Mouse (Mus musculus): Measurements from ENCODE around the gene Efna5. TPM values are rescaled to one million over a fixed set of nuclear protein-coding genes. Genes with fewer than 3 reads are reported as not detected.

Gene Efna5
- polyA plus RNA-seq, 1 experiment from 2014 or later = 65.4 TPM

DNA sequence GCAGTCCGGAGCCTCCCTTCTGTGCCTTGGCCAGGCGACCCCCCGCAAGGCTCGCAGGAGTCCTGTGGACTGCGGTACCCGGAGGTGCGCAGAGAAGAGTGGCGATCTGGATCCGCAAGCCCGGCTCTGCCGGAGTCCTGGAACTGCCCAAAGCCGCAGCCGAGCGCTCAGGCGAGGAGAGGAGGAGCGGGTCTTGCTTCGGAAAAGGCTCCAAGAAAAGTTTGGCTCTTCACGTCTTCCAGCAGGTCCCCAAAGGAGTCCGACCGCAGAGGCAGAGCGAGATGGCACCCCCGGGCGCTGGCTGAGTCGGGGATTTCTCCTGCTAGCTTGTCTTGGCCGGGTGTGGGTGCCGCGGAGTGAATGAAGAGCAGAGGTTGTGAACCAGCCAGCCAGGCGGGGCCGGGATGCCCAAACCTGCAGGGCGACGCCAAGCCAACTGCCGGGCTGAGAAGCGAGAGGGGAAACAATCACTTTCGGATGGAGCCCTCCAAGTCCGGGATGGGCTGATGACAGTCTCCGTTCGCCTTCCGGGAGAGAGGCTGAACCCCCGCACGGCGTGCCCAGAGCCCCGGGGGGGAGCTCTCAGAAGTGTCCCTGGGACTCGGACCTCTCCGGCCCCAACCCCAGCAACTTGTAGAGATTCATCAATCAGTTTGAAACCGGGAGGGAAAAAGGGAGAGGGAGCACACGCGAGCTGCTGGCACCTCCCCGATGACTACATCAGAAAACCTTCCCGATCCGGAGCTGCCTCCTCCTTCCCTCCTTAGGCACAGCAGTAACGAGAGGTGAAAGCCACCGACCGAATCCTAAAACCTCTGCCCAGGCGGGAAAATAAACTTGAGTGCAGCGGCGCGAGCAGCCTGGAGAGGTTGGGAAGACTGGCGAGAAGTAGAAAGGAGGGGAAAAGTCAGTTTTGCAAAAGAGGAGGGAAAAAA lies 941 bp upstream of the Efna5 start:
- under 1% methylated on average over 58 of the region's 58 CpGs for WGBS
- Histone ChIP-seq H3K36me3 (ENCODE audit: control insufficient read depth, insufficient read depth, low read length) (no peaks in the 10 kb centered on the region), H3K4me2 (ENCODE audit: low read depth, low read length) (peak overlapping the region; percentile 68), H3K9ac (replicated peaks; ENCODE audit: low read depth, low read length) (peak overlapping the region; percentile 84), H3K27ac (ENCODE audit: low read depth, low read length) (peak overlapping the region; percentile 93), H3K9me3 (ENCODE audit: control insufficient read depth, low read length) (no peaks in the 10 kb centered on the region), H3K4me1 (ENCODE audit: control insufficient read depth, insufficient read depth, low read length) (no peaks in the 10 kb centered on the region), H3K27me3 (ENCODE audit: control insufficient read depth, insufficient read depth, low read length) (peaks cover 3% of the 10 kb centered on the region; the same call in 1 of the 2 replicates), H3K4me3 (ENCODE audit: low read depth, low read length) (peak overlapping the region; percentile 86)
- peak; percentile 30 for ATAC-seq (ENCODE audit: low read depth)

DNA sequence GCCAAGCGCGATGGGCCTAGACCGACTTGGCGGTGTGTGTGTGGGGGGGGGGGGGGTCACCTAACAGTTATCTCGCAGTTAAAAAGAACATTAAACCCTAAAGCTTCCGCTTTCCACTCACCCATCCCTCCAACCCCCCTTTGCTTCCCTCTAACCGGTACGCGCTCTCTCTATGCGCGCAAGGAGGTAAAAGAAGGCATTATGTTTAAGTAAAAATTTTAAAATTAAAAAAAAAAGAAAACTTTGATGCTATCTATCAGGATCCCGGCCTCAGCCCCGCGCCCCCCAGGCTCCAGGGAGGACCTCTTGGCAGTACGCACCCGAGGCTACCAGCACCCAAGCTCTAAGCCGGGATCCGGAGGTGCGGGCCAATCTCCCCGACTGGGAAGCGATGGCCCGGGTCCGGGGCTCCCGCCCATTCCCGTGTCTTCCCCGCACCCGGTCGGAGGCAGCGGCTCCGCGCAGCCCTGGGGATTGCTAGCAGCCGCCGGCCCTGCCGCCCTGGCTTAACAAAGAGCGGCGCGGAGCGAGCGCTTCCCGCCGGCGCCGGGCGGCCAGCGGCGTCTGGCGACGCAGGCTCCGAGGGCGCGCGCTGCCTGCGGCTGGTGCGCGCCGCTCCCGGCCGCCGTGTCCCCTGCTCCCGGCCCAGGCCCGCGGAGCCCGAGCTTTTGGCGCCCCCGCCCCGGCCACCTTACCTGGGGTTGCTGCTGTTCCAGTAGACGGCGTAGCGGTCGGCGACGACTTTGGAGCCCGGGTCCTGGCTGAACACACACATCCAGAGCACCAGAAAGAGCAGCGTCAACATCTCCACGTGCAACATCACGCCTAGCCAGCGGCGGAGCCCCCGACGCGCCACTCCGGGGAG lies 574 bp downstream of the Efna5 start:
- H3K27me3 ChIP-seq (ENCODE audit: control insufficient read depth, insufficient read depth, low read length) = peaks cover 3% of the 10 kb centered on the region; the same call in 1 of the 2 replicates
- peak; percentile 39 for ATAC-seq (ENCODE audit: low read depth)
- WGBS = under 1% methylated on average over 55 of the region's 82 CpGs

DNA sequence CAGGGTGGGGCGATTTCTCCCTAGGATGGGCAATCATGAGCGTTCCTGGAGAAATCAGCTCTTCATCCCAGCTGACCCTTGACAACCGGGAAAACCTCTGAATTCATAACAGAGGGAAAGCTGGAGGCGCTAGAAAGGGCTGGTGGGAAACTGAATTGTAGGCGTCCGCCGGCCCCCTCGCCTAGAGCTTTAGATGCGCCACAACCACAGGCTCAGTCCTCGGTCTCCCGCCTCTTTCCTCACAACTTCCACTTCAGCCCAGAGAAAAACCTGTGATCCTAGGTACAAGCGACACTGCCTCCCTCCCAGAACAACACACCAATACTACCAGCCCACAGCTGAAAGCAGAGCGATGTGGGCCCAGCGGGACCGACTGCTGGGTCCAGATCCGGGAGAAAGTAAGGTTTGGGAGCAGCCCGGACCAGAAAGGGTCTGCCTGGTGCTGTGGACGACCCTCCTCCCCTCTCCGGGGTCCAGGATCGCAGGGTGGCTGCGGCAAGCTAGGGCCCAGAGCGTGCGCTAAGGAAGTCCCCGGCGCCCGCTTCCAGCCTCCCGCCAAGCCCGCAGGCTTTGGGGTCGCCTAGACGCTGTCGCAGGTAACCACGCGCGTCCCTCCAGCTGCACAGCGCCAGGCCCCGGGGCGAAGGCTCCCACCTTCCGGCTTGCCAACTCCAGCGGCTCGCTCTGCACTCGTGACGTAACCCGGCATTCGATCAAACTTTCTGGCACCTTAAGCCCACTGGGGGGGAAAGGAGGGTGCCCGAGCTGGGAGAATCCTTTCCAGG lies 1.4 kb downstream of the Efna5 start:
- Histone ChIP-seq H3K4me3 (ENCODE audit: low read depth, low read length) (peak overlapping the region; percentile 86), H3K4me1 (ENCODE audit: control insufficient read depth, insufficient read depth, low read length) (no peaks in the 10 kb centered on the region), H3K9ac (replicated peaks; ENCODE audit: low read depth, low read length) (peak overlapping the region; percentile 84), H3K36me3 (ENCODE audit: control insufficient read depth, insufficient read depth, low read length) (no peaks in the 10 kb centered on the region), H3K4me2 (ENCODE audit: low read depth, low read length) (peak overlapping the region; percentile 68), H3K9me3 (ENCODE audit: control insufficient read depth, low read length) (no peaks in the 10 kb centered on the region), H3K27me3 (ENCODE audit: control insufficient read depth, insufficient read depth, low read length) (peaks cover 3% of the 10 kb centered on the region; the same call in 1 of the 2 replicates), H3K27ac (ENCODE audit: low read depth, low read length) (peak overlapping the region; percentile 93; the same call in 1 of the 2 replicates)
- no peak for ATAC-seq (ENCODE audit: low read depth)
- WGBS = under 1% methylated on average over 45 of the region's 45 CpGs

More for the DNA sequence above, 574 bp downstream of the Efna5 start:
- Histone ChIP-seq H3K4me2 (ENCODE audit: low read depth, low read length) (peak overlapping the region; percentile 68), H3K9me3 (ENCODE audit: control insufficient read depth, low read length) (no peaks in the 10 kb centered on the region), H3K9ac (replicated peaks; ENCODE audit: low read depth, low read length) (peak overlapping the region; percentile 84), H3K36me3 (ENCODE audit: control insufficient read depth, insufficient read depth, low read length) (no peaks in the 10 kb centered on the region), H3K4me1 (ENCODE audit: control insufficient read depth, insufficient read depth, low read length) (no peaks in the 10 kb centered on the region), H3K4me3 (ENCODE audit: low read depth, low read length) (peak overlapping the region; percentile 86), H3K27ac (ENCODE audit: low read depth, low read length) (peak overlapping the region; percentile 93)

DNA sequence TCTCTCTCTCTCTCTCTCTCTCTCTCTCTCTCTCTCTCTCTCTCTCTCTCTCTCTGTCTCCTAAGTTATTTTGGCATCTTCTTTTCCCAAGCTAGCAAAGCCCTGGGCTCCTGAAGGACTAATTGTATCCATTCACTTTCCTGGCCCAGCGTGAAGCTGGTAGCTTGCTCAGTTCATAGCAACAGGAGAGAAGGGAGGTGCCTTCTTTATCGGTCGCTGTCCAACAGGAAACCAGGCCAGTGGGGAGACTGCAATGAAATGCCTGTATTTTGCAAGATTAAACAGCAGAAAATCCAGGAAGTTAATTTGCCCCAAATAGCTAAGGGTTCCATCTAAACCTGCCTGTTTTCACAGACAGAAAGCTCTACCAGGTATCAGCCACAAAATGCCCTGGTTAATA lies 5.4 kb downstream of the Efna5 start:
- H3K4me1 ChIP-seq (ENCODE audit: control insufficient read depth, insufficient read depth, low read length) = no peaks in the 10 kb centered on the region
- H3K27ac ChIP-seq (ENCODE audit: low read depth, low read length) = no peak overlapping the region
- H3K9ac ChIP-seq (replicated peaks; ENCODE audit: low read depth, low read length) = no peak overlapping the region
- ATAC-seq (ENCODE audit: low read depth) = no peak
- no peaks in the 10 kb centered on the region for H3K36me3 ChIP-seq (ENCODE audit: control insufficient read depth, insufficient read depth, low read length)
- no peaks in the 10 kb centered on the region for H3K9me3 ChIP-seq (ENCODE audit: control insufficient read depth, low read length)
- H3K4me3 ChIP-seq (ENCODE audit: low read depth, low read length) = no peak overlapping the region
- H3K27me3 ChIP-seq (ENCODE audit: control insufficient read depth, insufficient read depth, low read length) = peaks cover 3% of the 10 kb centered on the region; the same call in 1 of the 2 replicates
- H3K4me2 ChIP-seq (ENCODE audit: low read depth, low read length) = peak overlapping the region; percentile 11
- WGBS = 8% methylated on average over 3 of the region's 3 CpGs

DNA sequence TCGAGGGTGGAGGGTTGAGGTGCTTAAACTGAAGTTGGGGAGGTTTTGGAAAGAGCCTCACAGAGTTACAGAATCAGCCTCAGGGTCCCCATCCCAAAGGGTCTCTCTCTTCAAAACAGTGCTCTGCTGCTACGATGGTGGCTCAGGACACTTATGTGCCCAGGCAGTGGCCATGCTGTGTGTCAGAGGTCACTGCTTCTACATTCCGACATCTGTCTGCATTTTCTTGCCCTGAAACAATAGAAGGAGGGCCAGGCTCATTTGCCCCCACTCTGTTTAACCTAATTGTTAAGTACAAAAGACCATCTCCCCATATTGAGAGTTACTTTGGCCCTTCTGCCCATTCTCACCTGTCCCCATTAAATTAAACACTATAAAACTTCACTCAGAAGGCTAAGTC lies 9.2 kb downstream of the Efna5 start:
- H3K9ac ChIP-seq (replicated peaks; ENCODE audit: low read depth, low read length) = no peak overlapping the region
- H3K27ac ChIP-seq (ENCODE audit: low read depth, low read length) = no peak overlapping the region
- WGBS = 10% methylated on average over 3 of the region's 3 CpGs
- H3K9me3 ChIP-seq (ENCODE audit: control insufficient read depth, low read length) = no peaks in the 10 kb centered on the region
- H3K4me1 ChIP-seq (ENCODE audit: control insufficient read depth, insufficient read depth, low read length) = no peaks in the 10 kb centered on the region
- no peak overlapping the region for H3K4me3 ChIP-seq (ENCODE audit: low read depth, low read length)
- no peak overlapping the region for H3K4me2 ChIP-seq (ENCODE audit: low read depth, low read length)
- no peaks in the 10 kb centered on the region for H3K36me3 ChIP-seq (ENCODE audit: control insufficient read depth, insufficient read depth, low read length)
- no peaks in the 10 kb centered on the region for H3K27me3 ChIP-seq (ENCODE audit: control insufficient read depth, insufficient read depth, low read length)
- ATAC-seq (ENCODE audit: low read depth) = no peak

DNA sequence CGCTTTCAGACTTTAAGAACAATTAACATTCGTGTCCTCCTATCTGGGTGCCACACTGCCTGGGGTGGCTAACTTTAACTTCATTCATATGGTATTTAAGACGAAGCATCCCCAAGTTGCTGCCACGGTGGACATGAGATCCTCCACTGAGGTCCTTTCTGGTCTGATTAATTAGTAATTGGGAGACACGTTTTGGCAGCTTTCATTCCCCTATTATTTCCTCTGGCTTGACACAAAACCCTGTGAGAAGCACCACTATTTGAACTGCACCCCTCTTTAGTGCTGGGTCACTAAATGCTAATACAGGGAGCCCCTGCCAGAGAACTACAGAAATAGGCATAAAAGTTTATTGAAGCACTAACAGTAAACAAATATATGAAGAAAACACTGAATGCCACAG lies 9.9 kb downstream of the Efna5 start:
- WGBS = 16% methylated on average over 5 of the region's 5 CpGs
- no peaks in the 10 kb centered on the region for H3K36me3 ChIP-seq (ENCODE audit: control insufficient read depth, insufficient read depth, low read length)
- no peaks in the 10 kb centered on the region for H3K4me1 ChIP-seq (ENCODE audit: control insufficient read depth, insufficient read depth, low read length)
- H3K27ac ChIP-seq (ENCODE audit: low read depth, low read length) = no peak overlapping the region
- no peak; the same call in 1 of the 2 replicates for ATAC-seq (ENCODE audit: low read depth)
- no peak overlapping the region for H3K9ac ChIP-seq (replicated peaks; ENCODE audit: low read depth, low read length)
- H3K27me3 ChIP-seq (ENCODE audit: control insufficient read depth, insufficient read depth, low read length) = no peaks in the 10 kb centered on the region
- no peak overlapping the region for H3K4me3 ChIP-seq (ENCODE audit: low read depth, low read length)
- no peak overlapping the region for H3K4me2 ChIP-seq (ENCODE audit: low read depth, low read length)
- H3K9me3 ChIP-seq (ENCODE audit: control insufficient read depth, low read length) = no peaks in the 10 kb centered on the region

DNA sequence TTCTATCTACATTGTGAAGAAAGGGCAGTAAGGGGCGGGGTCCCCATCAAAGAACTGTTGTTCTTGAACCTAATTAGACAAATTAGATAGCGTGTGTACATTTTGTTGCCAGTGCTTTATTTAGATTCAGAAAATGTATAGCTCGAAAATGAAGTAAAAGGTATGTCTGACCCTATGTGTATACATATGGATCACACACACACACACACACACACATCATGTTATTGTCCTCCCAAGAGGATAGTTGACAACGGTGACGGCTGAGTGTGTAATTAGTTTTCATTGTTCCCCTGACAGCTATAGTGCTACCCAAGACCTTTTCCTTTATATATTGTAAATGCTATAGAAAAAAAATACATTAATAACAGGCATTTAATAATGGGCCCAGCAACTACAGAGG lies 10.7 kb downstream of the Efna5 start:
- no peaks in the 10 kb centered on the region for H3K36me3 ChIP-seq (ENCODE audit: control insufficient read depth, insufficient read depth, low read length)
- no peak for ATAC-seq (ENCODE audit: low read depth)
- H3K4me2 ChIP-seq (ENCODE audit: low read depth, low read length) = no peak overlapping the region
- no peak overlapping the region for H3K9ac ChIP-seq (replicated peaks; ENCODE audit: low read depth, low read length)
- no peaks in the 10 kb centered on the region for H3K4me1 ChIP-seq (ENCODE audit: control insufficient read depth, insufficient read depth, low read length)
- WGBS = 44% methylated on average over 5 of the region's 5 CpGs
- no peaks in the 10 kb centered on the region for H3K27me3 ChIP-seq (ENCODE audit: control insufficient read depth, insufficient read depth, low read length)
- H3K27ac ChIP-seq (ENCODE audit: low read depth, low read length) = no peak overlapping the region
- no peaks in the 10 kb centered on the region for H3K9me3 ChIP-seq (ENCODE audit: control insufficient read depth, low read length)
- no peak overlapping the region for H3K4me3 ChIP-seq (ENCODE audit: low read depth, low read length)

DNA sequence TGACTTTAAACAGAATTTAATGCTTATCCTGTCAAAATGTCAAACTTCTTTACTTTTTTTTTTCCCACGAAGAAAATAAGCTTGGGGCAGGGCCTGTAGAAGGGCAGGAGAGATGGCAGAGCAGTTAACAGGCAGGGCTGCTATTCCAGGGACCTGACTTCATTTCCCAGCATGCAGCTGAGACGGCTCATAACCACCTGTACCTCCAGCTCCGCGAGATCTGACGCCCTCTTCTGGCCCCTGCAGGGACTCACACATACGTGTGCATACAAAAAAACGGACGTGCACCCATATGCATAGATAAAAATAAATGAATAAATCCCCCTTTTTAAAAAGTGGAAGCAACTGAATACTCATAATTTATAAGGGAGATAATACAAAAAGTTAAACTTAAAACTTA lies 16.2 kb downstream of the Efna5 start:
- H3K36me3 ChIP-seq (ENCODE audit: control insufficient read depth, insufficient read depth, low read length) = no peaks in the 10 kb centered on the region
- H3K4me3 ChIP-seq (ENCODE audit: low read depth, low read length) = no peak overlapping the region
- no peaks in the 10 kb centered on the region for H3K27me3 ChIP-seq (ENCODE audit: control insufficient read depth, insufficient read depth, low read length)
- H3K4me2 ChIP-seq (ENCODE audit: low read depth, low read length) = no peak overlapping the region
- 94% methylated on average over 8 of the region's 8 CpGs for WGBS
- H3K27ac ChIP-seq (ENCODE audit: low read depth, low read length) = no peak overlapping the region
- H3K9me3 ChIP-seq (ENCODE audit: control insufficient read depth, low read length) = no peaks in the 10 kb centered on the region
- H3K4me1 ChIP-seq (ENCODE audit: control insufficient read depth, insufficient read depth, low read length) = peaks cover 16% of the 10 kb centered on the region
- ATAC-seq (ENCODE audit: low read depth) = no peak
- H3K9ac ChIP-seq (replicated peaks; ENCODE audit: low read depth, low read length) = no peak overlapping the region
